Mouse (Mus musculus): Measurements from ENCODE around the gene Ccdc3. TPM values are rescaled to one million over a fixed set of nuclear protein-coding genes. Genes with fewer than 3 reads are reported as not detected.
A peak's percentile ranks its signal among the peaks of the same experiment; 100 is the strongest.
"Not testable (repeated sequence)": the region's sequence is repeated elsewhere in the genome, so short reads cannot be mapped to it uniquely, and the experiment has no call there.

Gene Ccdc3
- polyA plus RNA-seq (2012; ENCODE audit: insufficient read depth, low replicate concordance): not detected in 2 replicates

- Histone ChIP-seq H3K9me3 (peaks cover 7% of the 10 kb centered on the region), H3K4me1 (peaks cover 8% of the 10 kb centered on the region), H3K4me3 (replicated peaks) (peak within 1 kb of the TSS; percentile 50), H3K36me3 (replicated peaks; ENCODE audit: low read length) (no peaks in the 10 kb centered on the region), H3K27me3 (replicated peaks) (peaks cover 68% of the 10 kb centered on the region)
- TF ChIP-seq GATA1 (IDR thresholded peaks at IDR 0.05; ENCODE audit: borderline replicate concordance, low read length): no peak
- TF ChIP-seq FLI1 (IDR thresholded peaks at IDR 0.05; ENCODE audit: low read length): no peak
These were observed at the start of gene Ccdc3 for GRCm38 (mm10) chr2:5137500-5138286. Gene Ccdc3 (plus strand): TSS chr2:5137776.

- peaks cover 13% of the 10 kb centered on the region for H3K9me3 ChIP-seq
- H3K27me3 ChIP-seq (replicated peaks): peaks cover 19% of the 10 kb centered on the region
- H3K36me3 ChIP-seq (replicated peaks; ENCODE audit: low read length); H3K4me3 ChIP-seq (replicated peaks); H3K4me1 ChIP-seq: not testable (repeated sequence)
These were observed 47.2 kb upstream of the Ccdc3 start for GRCm38 (mm10) chr2:5090385-5090784.

- TF ChIP-seq FLI1 (IDR thresholded peaks at IDR 0.05; ENCODE audit: low read length) (no peak), GATA1 (IDR thresholded peaks at IDR 0.05; ENCODE audit: borderline replicate concordance, low read length) (no peak)
- Histone ChIP-seq H3K9me3 (peaks cover 13% of the 10 kb centered on the region), H3K4me1 (peaks cover 7% of the 10 kb centered on the region), H3K27me3 (replicated peaks) (peaks cover 45% of the 10 kb centered on the region), H3K36me3 (replicated peaks; ENCODE audit: low read length) (no peaks in the 10 kb centered on the region), H3K4me3 (replicated peaks) (no peak overlapping the region)
These were observed 42.7 kb upstream of the Ccdc3 start for GRCm38 (mm10) chr2:5094876-5095275.

- Histone ChIP-seq H3K9me3 (peaks cover 13% of the 10 kb centered on the region), H3K36me3 (replicated peaks; ENCODE audit: low read length) (no peaks in the 10 kb centered on the region), H3K4me1 (peaks cover 7% of the 10 kb centered on the region), H3K27me3 (replicated peaks) (peaks cover 45% of the 10 kb centered on the region), H3K4me3 (replicated peaks) (no peak overlapping the region)
- TF ChIP-seq GATA1 (IDR thresholded peaks at IDR 0.05; ENCODE audit: borderline replicate concordance, low read length): no peak
- TF ChIP-seq FLI1 (IDR thresholded peaks at IDR 0.05; ENCODE audit: low read length): no peak
These were observed 42.3 kb upstream of the Ccdc3 start for GRCm38 (mm10) chr2:5095316-5095715.

GRCm38 (mm10) chr2:5097786-5098445 is 39.7 kb upstream of the Ccdc3 start:
- peak overlapping the region; percentile 29 for H3K4me3 ChIP-seq (replicated peaks)
- no peak for TF ChIP-seq GATA1 (IDR thresholded peaks at IDR 0.05; ENCODE audit: borderline replicate concordance, low read length)
- no peaks in the 10 kb centered on the region for H3K36me3 ChIP-seq (replicated peaks; ENCODE audit: low read length)
- H3K9me3 ChIP-seq: peaks cover 13% of the 10 kb centered on the region
- H3K4me1 ChIP-seq: peaks cover 7% of the 10 kb centered on the region
- H3K27me3 ChIP-seq (replicated peaks): peaks cover 42% of the 10 kb centered on the region

GRCm38 (mm10) chr2:5099176-5099575 is 38.4 kb upstream of the Ccdc3 start:
- H3K4me1 ChIP-seq: peaks cover 7% of the 10 kb centered on the region
- H3K36me3 ChIP-seq (replicated peaks; ENCODE audit: low read length): no peaks in the 10 kb centered on the region
- H3K9me3 ChIP-seq: peaks cover 8% of the 10 kb centered on the region
- TF ChIP-seq FLI1 (IDR thresholded peaks at IDR 0.05; ENCODE audit: low read length) (no peak), GATA1 (IDR thresholded peaks at IDR 0.05; ENCODE audit: borderline replicate concordance, low read length) (no peak)
- H3K4me3 ChIP-seq (replicated peaks): no peak overlapping the region
- peaks cover 38% of the 10 kb centered on the region for H3K27me3 ChIP-seq (replicated peaks)

GRCm38 (mm10) chr2:5101743-5102245 is 35.8 kb upstream of the Ccdc3 start:
- Histone ChIP-seq H3K36me3 (replicated peaks; ENCODE audit: low read length) (no peaks in the 10 kb centered on the region), H3K27me3 (replicated peaks) (peaks cover 24% of the 10 kb centered on the region), H3K9me3 (peaks cover 4% of the 10 kb centered on the region), H3K4me1 (peaks cover 7% of the 10 kb centered on the region), H3K4me3 (replicated peaks) (no peak overlapping the region)
- no peak for TF ChIP-seq GATA1 (IDR thresholded peaks at IDR 0.05; ENCODE audit: borderline replicate concordance, low read length)
- TF ChIP-seq FLI1 (IDR thresholded peaks at IDR 0.05; ENCODE audit: low read length): no peak

GRCm38 (mm10) chr2:5102891-5103290 is 34.7 kb upstream of the Ccdc3 start:
- Histone ChIP-seq H3K36me3 (replicated peaks; ENCODE audit: low read length) (no peaks in the 10 kb centered on the region), H3K4me3 (replicated peaks) (no peak overlapping the region), H3K27me3 (replicated peaks) (peaks cover 14% of the 10 kb centered on the region), H3K4me1 (peaks cover 4% of the 10 kb centered on the region), H3K9me3 (peaks cover 14% of the 10 kb centered on the region)
- TF ChIP-seq GATA1 (IDR thresholded peaks at IDR 0.05; ENCODE audit: borderline replicate concordance, low read length): no peak
- TF ChIP-seq FLI1 (IDR thresholded peaks at IDR 0.05; ENCODE audit: low read length): no peak

- Histone ChIP-seq H3K36me3 (replicated peaks; ENCODE audit: low read length) (no peaks in the 10 kb centered on the region), H3K9me3 (peaks cover 11% of the 10 kb centered on the region), H3K4me1 (peaks cover 4% of the 10 kb centered on the region; the same call in 1 of the 2 replicates), H3K4me3 (replicated peaks) (no peak overlapping the region), H3K27me3 (replicated peaks) (peaks cover 26% of the 10 kb centered on the region)
- TF ChIP-seq GATA1 (IDR thresholded peaks at IDR 0.05; ENCODE audit: borderline replicate concordance, low read length): no peak
- no peak for TF ChIP-seq FLI1 (IDR thresholded peaks at IDR 0.05; ENCODE audit: low read length)
These were observed 24.7 kb upstream of the Ccdc3 start for GRCm38 (mm10) chr2:5112785-5113291.

- Histone ChIP-seq H3K4me1 (peaks cover 4% of the 10 kb centered on the region; the same call in 1 of the 2 replicates), H3K36me3 (replicated peaks; ENCODE audit: low read length) (no peaks in the 10 kb centered on the region), H3K9me3 (peaks cover 7% of the 10 kb centered on the region), H3K27me3 (replicated peaks) (peaks cover 24% of the 10 kb centered on the region), H3K4me3 (replicated peaks) (no peak overlapping the region)
- no peak for TF ChIP-seq GATA1 (IDR thresholded peaks at IDR 0.05; ENCODE audit: borderline replicate concordance, low read length)
- no peak for TF ChIP-seq FLI1 (IDR thresholded peaks at IDR 0.05; ENCODE audit: low read length)
These were observed 23.2 kb upstream of the Ccdc3 start for GRCm38 (mm10) chr2:5114386-5114785.
